Comparison of ENCODE assay signal across 15 mouse cellular contexts in the genomic region with DNA sequence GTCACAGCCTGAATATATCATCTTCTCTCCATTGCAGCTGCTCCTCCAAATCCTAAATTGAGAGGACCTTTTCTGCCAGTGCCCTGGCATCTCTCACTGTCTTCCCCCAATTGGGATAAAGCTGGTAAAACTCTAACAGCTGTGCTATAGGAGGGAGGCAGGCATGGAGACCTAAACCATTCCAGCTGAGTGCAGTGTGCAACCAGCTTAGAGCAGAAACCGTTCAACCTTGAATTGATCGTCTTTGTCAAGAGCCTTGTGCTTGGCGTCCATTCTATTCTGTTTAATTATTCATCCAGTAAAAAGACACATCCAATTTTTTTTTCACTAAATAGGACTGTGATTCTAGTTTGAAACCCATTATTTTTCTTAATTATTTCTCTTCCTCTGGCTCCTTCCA.
A peak's percentile ranks its signal among the peaks of the same experiment; 100 is the strongest.
DNase-seq lines count a peak whose midpoint lies in the region; ATAC-seq and TF ChIP-seq lines count a peak whose summit lies in the region.
"Had no signal": no experiment of that assay in that cellular context is flagged by ENCODE, and none has a peak within 500 bp of the region (broad histone marks: within the 10 kb centered on the region; RNA-seq: fewer than 3 reads in every experiment).

No protein-coding gene starts in this region.

- H3K4me3 ChIP-seq in embryonic facial prominence, embryonic 14.5 days (ENCODE audit: low read depth, low read length) = no peak overlapping the region
- no peak overlapping the region for H3K4me3 ChIP-seq in embryonic facial prominence, embryonic 10.5 days
- H3K4me3 ChIP-seq in forebrain, embryonic 14.5 days (ENCODE audit: low read depth, low read length) = no peak overlapping the region
- no peak overlapping the region for H3K4me3 ChIP-seq in hindbrain, postnatal 0 days (ENCODE audit: low read length)
- H3K4me3 ChIP-seq in lung, adult 2 months (replicated peaks; ENCODE audit: extremely low read depth, low read depth, low read length) = no peak overlapping the region
- H3K4me3 ChIP-seq: heart, embryonic 13.5 days; limb, embryonic 13.5 days; liver, embryonic 15.5 days; midbrain, embryonic 12.5 days had no signal

- 71% methylated on average over 3 of the region's 3 CpGs for WGBS in embryonic facial prominence, embryonic 14.5 days
- 71% methylated on average over 3 of the region's 3 CpGs for WGBS in embryonic facial prominence, embryonic 10.5 days
- 2% methylated on average over 3 of the region's 3 CpGs for WGBS in forebrain, embryonic 14.5 days
- WGBS in hindbrain, postnatal 0 days = 22% methylated on average over 3 of the region's 3 CpGs
- 82% methylated on average over 3 of the region's 3 CpGs for WGBS in lung, adult 2 months

- H3K36me3 ChIP-seq in embryonic facial prominence, embryonic 14.5 days (ENCODE audit: control insufficient read depth, insufficient read depth, low read length) = no peaks in the 10 kb centered on the region
- H3K36me3 ChIP-seq in embryonic facial prominence, embryonic 10.5 days (replicated peaks) = no peaks in the 10 kb centered on the region
- H3K36me3 ChIP-seq in forebrain, embryonic 14.5 days (ENCODE audit: control insufficient read depth, insufficient read depth, low read length) = no peaks in the 10 kb centered on the region
- H3K36me3 ChIP-seq in hindbrain, postnatal 0 days (ENCODE audit: insufficient read depth, low read length) = no peaks in the 10 kb centered on the region
- H3K36me3 ChIP-seq: heart, embryonic 13.5 days; limb, embryonic 13.5 days; liver, embryonic 15.5 days; midbrain, embryonic 12.5 days had no signal

- H3K27ac ChIP-seq in embryonic facial prominence, embryonic 14.5 days (replicated peaks; ENCODE audit: low read depth, low read length) = no peak overlapping the region
- no peak overlapping the region for H3K27ac ChIP-seq in embryonic facial prominence, embryonic 10.5 days (replicated peaks)
- no peak overlapping the region for H3K27ac ChIP-seq in forebrain, embryonic 14.5 days (ENCODE audit: low read depth, low read length)
- H3K27ac ChIP-seq in hindbrain, postnatal 0 days = peak overlapping the region; percentile 37; the same call in 1 of the 2 replicates
- H3K27ac ChIP-seq: heart, embryonic 13.5 days; limb, embryonic 13.5 days; liver, embryonic 15.5 days; midbrain, embryonic 12.5 days had no signal

- no peaks in the 10 kb centered on the region for H3K9me3 ChIP-seq in embryonic facial prominence, embryonic 14.5 days (ENCODE audit: control insufficient read depth, low read length)
- H3K9me3 ChIP-seq in embryonic facial prominence, embryonic 10.5 days = no peaks in the 10 kb centered on the region
- no peaks in the 10 kb centered on the region for H3K9me3 ChIP-seq in forebrain, embryonic 14.5 days (replicated peaks; ENCODE audit: control insufficient read depth, low read length)
- no peaks in the 10 kb centered on the region for H3K9me3 ChIP-seq in hindbrain, postnatal 0 days (ENCODE audit: low read length)
- H3K9me3 ChIP-seq: heart, embryonic 13.5 days; limb, embryonic 13.5 days; liver, embryonic 15.5 days; midbrain, embryonic 12.5 days had no signal

- peak; percentile 51 for DNase-seq in embryonic facial prominence, embryonic 14.5 days (ENCODE audit: low spot score)
- no peak for DNase-seq in embryonic facial prominence, embryonic 10.5 days (ENCODE audit: low spot score)
- peak; percentile 68 for DNase-seq in brain, embryonic 14.5 days (ENCODE audit: low read depth)
- peak; percentile 28 for DNase-seq in forebrain, embryonic 14.5 days (ENCODE audit: low spot score)
- peak; percentile 61 for DNase-seq in hindbrain, postnatal 0 days (ENCODE audit: low spot score)
- no peak for DNase-seq in lung, adult 2 months
- no peak for DNase-seq in urinary bladder, postnatal 10 days (ENCODE audit: low spot score)
- DNase-seq in heart, adult 18-20 months = no peak
- DNase-seq: cerebellum, postnatal 25 days; heart, postnatal 4 days; kidney, adult 18-20 months had no signal

- H3K4me1 ChIP-seq in embryonic facial prominence, embryonic 14.5 days (ENCODE audit: control insufficient read depth, insufficient read depth, low read length) = no peaks in the 10 kb centered on the region
- no peaks in the 10 kb centered on the region for H3K4me1 ChIP-seq in embryonic facial prominence, embryonic 10.5 days
- H3K4me1 ChIP-seq in forebrain, embryonic 14.5 days (ENCODE audit: control insufficient read depth, insufficient read depth, low read length) = 0 out of 2 replicates have a peak, but pooled peaks cover 5% of the 10 kb centered on the region
- H3K4me1 ChIP-seq in hindbrain, postnatal 0 days (ENCODE audit: insufficient read depth, low read length) = no peaks in the 10 kb centered on the region
- no peaks in the 10 kb centered on the region for H3K4me1 ChIP-seq in lung, adult 2 months (ENCODE audit: control insufficient read depth, insufficient read depth, low read length)
- H3K4me1 ChIP-seq: heart, embryonic 13.5 days; limb, embryonic 13.5 days; liver, embryonic 15.5 days had no signal

- peak; percentile 53; the same call in 1 of the 2 replicates for ATAC-seq in embryonic facial prominence, embryonic 14.5 days (ENCODE audit: low read depth)
- ATAC-seq in forebrain, embryonic 14.5 days = no peak
- ATAC-seq in hindbrain, postnatal 0 days = peak; percentile 66; the same call in 1 of the 2 replicates

- no peaks in the 10 kb centered on the region for H3K27me3 ChIP-seq in embryonic facial prominence, embryonic 14.5 days (replicated peaks; ENCODE audit: control insufficient read depth, insufficient read depth, low read length)
- no peaks in the 10 kb centered on the region for H3K27me3 ChIP-seq in embryonic facial prominence, embryonic 10.5 days (replicated peaks; ENCODE audit: low read depth, poor library complexity, severe bottlenecking)
- H3K27me3 ChIP-seq in forebrain, embryonic 14.5 days (replicated peaks; ENCODE audit: control insufficient read depth, insufficient read depth, low read length) = no peaks in the 10 kb centered on the region
- no peaks in the 10 kb centered on the region for H3K27me3 ChIP-seq in hindbrain, postnatal 0 days (ENCODE audit: insufficient read depth, low read length)
- H3K27me3 ChIP-seq: heart, embryonic 13.5 days; limb, embryonic 13.5 days; liver, embryonic 15.5 days had no signal

- TF ChIP-seq POLR2A in brain, embryonic 14.5 days (IDR thresholded peaks at IDR 0.05; ENCODE audit: borderline replicate concordance, extremely low read depth, insufficient read depth, insufficient read length, poor library complexity, severe bottlenecking) = no peak
- no peak for TF ChIP-seq POLR2A in lung, adult 2 months (IDR thresholded peaks at IDR 0.05; ENCODE audit: borderline replicate concordance, extremely low read depth, low read depth, low read length)

- no peak overlapping the region for H3K4me2 ChIP-seq in embryonic facial prominence, embryonic 14.5 days (ENCODE audit: low read depth, low read length)
- no peak overlapping the region for H3K4me2 ChIP-seq in forebrain, embryonic 14.5 days (ENCODE audit: low read length)
- no peak overlapping the region for H3K4me2 ChIP-seq in hindbrain, postnatal 0 days (ENCODE audit: low read depth, low read length)
- H3K4me2 ChIP-seq: heart, embryonic 13.5 days; limb, embryonic 13.5 days; liver, embryonic 15.5 days; midbrain, embryonic 12.5 days had no signal

- TF ChIP-seq CTCF in brain, embryonic 14.5 days (IDR thresholded peaks at IDR 0.05; ENCODE audit: borderline replicate concordance, extremely low read depth, insufficient read depth, insufficient read length) = no peak
- TF ChIP-seq CTCF in hindbrain, postnatal 0 days (IDR thresholded peaks at IDR 0.05; ENCODE audit: low read depth) = no peak
- no peak for TF ChIP-seq CTCF in lung, adult 2 months (IDR thresholded peaks at IDR 0.05; ENCODE audit: insufficient read depth, low read length)

- H3K9ac ChIP-seq in embryonic facial prominence, embryonic 14.5 days (ENCODE audit: low read depth, low read length) = no peak overlapping the region
- H3K9ac ChIP-seq in forebrain, embryonic 14.5 days (ENCODE audit: low read length) = no peak overlapping the region
- H3K9ac ChIP-seq in hindbrain, postnatal 0 days (replicated peaks; ENCODE audit: low read length) = no peak overlapping the region
- H3K9ac ChIP-seq: heart, embryonic 13.5 days; limb, embryonic 13.5 days; liver, embryonic 15.5 days; midbrain, embryonic 12.5 days had no signal

Comparison
In these comparisons a context has a peak if more than half of its experiments do, and no peak if none do; other contexts are left out.
1. DNase-seq: peak in embryonic facial prominence, embryonic 14.5 days (single experiment), brain, embryonic 14.5 days (single experiment), forebrain, embryonic 14.5 days (single experiment) and hindbrain, postnatal 0 days (single experiment); none in embryonic facial prominence, embryonic 10.5 days (single experiment), lung, adult 2 months (single experiment), urinary bladder, postnatal 10 days (single experiment) and heart, adult 18-20 months (0 of 2).